34 mouse cellular contexts compared by ENCODE assay signal in the genomic region with DNA sequence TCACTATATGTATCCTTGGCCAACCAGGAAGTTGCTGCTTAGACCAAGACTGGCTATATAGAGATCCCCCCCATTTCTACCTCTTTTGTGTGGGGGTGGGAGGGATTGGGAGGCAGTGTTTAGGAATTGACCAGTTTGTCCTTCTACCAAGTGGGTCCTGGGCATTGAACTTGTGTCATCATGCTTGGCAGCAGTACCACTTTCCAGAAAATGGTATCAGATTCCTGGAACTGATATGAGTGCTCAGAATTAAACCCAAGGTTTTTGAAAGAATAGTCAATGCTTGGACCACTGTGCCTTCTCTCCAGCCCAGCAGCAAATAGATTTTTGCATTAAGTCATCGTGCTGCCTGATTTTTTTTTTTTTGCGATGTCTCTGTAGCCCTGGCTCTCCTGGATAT.
"Had no signal": no experiment of that assay in that cellular context is flagged by ENCODE, and none has a peak within 500 bp of the region (broad histone marks: within the 10 kb centered on the region; RNA-seq: fewer than 3 reads in every experiment).

No protein-coding gene starts in this region.

- H3K27me3 ChIP-seq: heart, embryonic 12.5 days; heart, embryonic 13.5 days; heart, embryonic 15.5 days; hindbrain, embryonic 12.5 days; hindbrain, embryonic 13.5 days; hindbrain, embryonic 15.5 days; intestine, embryonic 15.5 days; kidney, embryonic 15.5 days had no signal

- DNase-seq: heart, postnatal 10 days; heart, postnatal 14 days; heart, postnatal 36 days; heart, postnatal 4 days; kidney, adult 11 months; kidney, adult 18-20 months; kidney, adult 8-10 months; kidney, adult 9 months; kidney, postnatal 10 days; kidney, postnatal 14 days; kidney, postnatal 25 days; kidney, postnatal 36 days; kidney, postnatal 4 days; layer of hippocampus, adult 9-11 months; layer of hippocampus, postnatal 36 days had no signal

- H3K27ac ChIP-seq: heart, embryonic 10.5 days; heart, embryonic 13.5 days; heart, embryonic 15.5 days; hindbrain, embryonic 10.5 days; hindbrain, embryonic 12.5 days; hindbrain, embryonic 13.5 days; hindbrain, embryonic 14.5 days; hindbrain, embryonic 15.5 days; hindbrain, postnatal 0 days; intestine, embryonic 15.5 days; kidney, embryonic 15.5 days; kidney, postnatal 0 days; layer of hippocampus, adult 2 months had no signal

- H3K4me1 ChIP-seq: heart, embryonic 10.5 days; heart, embryonic 12.5 days; heart, embryonic 15.5 days; hindbrain, embryonic 10.5 days; hindbrain, embryonic 12.5 days; hindbrain, embryonic 13.5 days; hindbrain, embryonic 15.5 days had no signal

- H3K9me3 ChIP-seq: heart, embryonic 10.5 days; heart, embryonic 12.5 days; heart, embryonic 13.5 days; heart, embryonic 15.5 days; hindbrain, embryonic 10.5 days; hindbrain, embryonic 12.5 days; hindbrain, embryonic 13.5 days; hindbrain, embryonic 15.5 days; intestine, embryonic 15.5 days; kidney, embryonic 15.5 days had no signal

- H3K9ac ChIP-seq: heart, embryonic 12.5 days; heart, embryonic 13.5 days; heart, embryonic 15.5 days; hindbrain, embryonic 12.5 days; hindbrain, embryonic 13.5 days; hindbrain, embryonic 14.5 days; hindbrain, embryonic 15.5 days; intestine, embryonic 15.5 days; kidney, embryonic 15.5 days had no signal

- H3K4me3 ChIP-seq: heart, embryonic 10.5 days; heart, embryonic 12.5 days; heart, embryonic 13.5 days; heart, embryonic 15.5 days; hindbrain, embryonic 10.5 days; hindbrain, embryonic 12.5 days; hindbrain, embryonic 13.5 days; hindbrain, embryonic 15.5 days; intestine, embryonic 15.5 days; kidney, embryonic 15.5 days; layer of hippocampus, adult 2 months had no signal

- H3K4me2 ChIP-seq: heart, embryonic 11.5 days; heart, embryonic 12.5 days; heart, embryonic 13.5 days; heart, embryonic 15.5 days; hindbrain, embryonic 12.5 days; hindbrain, embryonic 13.5 days; hindbrain, embryonic 14.5 days; hindbrain, embryonic 15.5 days; intestine, embryonic 15.5 days; kidney, embryonic 15.5 days had no signal

- ATAC-seq: hindbrain, embryonic 16.5 days; hindbrain, postnatal 0 days; inflammation-experienced regulatory T-cells, adult 6 months; intestine, embryonic 15.5 days; intestine, embryonic 16.5 days; intestine, postnatal 0 days had no signal
